Mouse (Mus musculus): ENCODE results near the gene Klhl35.

The Klhl35 gene

DNA sequence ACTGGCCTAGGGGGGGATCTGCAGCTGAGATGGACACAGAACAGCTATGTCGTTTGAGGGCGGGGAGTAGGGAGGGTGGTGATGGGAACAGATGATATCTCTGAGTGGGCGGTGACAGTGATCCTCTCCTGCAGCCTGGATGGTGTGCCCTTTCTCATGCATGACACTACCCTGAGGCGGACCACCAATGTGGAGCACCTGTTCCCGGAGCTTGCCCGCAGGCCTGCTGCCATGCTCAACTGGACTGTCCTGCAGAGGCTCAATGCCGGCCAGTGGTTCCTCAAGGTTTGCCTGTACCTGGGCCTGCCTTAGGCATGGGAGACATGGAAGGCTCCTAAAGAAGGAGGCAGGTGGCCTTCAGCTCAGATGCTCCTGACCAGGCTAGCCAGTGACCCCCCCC, 12.9 kb upstream of the Klhl35 start:
- no peak for DNase-seq (ENCODE audit: low read depth)

DNA sequence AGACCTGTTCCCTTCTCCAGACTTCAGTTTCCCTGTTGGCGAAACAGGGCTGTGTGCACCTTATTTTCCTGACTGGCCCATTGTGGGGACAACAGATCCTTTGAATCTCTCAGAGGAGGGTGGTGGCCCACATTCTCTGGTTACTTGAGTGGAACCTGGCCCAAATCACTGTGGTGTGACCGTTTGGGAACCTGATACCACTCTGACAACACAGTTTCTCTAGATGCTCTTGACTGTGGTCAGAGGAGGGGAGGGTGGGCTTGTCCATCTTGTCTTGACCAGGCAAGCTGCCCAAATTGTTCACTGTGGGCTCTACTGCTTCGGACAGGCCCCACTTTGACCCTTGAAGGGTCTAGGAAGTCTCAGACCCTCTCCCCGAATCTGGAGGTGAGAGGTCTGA, 11.8 kb upstream of the Klhl35 start:
- no peak for DNase-seq (ENCODE audit: low read depth)

DNA sequence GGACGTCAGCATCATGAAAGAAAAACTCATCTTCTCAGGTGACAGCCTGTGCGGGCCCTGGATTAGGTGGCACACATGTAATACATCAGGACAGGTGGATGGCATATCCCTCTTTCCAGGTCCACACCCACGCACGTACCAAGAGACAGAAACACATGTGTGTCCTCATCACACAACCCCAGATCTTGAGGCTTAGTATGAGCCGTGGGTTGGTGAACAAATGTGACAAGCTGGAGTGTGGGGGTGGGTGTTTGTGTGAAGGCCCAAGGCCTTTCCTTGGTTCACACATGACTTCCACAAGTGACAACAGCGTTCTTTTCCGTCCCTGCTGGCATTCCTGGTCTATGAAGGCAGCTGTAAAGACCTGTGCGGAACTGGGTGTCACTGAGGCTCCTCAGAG, 7.0 kb upstream of the Klhl35 start:
- DNase-seq (ENCODE audit: low read depth), result no peak

DNA sequence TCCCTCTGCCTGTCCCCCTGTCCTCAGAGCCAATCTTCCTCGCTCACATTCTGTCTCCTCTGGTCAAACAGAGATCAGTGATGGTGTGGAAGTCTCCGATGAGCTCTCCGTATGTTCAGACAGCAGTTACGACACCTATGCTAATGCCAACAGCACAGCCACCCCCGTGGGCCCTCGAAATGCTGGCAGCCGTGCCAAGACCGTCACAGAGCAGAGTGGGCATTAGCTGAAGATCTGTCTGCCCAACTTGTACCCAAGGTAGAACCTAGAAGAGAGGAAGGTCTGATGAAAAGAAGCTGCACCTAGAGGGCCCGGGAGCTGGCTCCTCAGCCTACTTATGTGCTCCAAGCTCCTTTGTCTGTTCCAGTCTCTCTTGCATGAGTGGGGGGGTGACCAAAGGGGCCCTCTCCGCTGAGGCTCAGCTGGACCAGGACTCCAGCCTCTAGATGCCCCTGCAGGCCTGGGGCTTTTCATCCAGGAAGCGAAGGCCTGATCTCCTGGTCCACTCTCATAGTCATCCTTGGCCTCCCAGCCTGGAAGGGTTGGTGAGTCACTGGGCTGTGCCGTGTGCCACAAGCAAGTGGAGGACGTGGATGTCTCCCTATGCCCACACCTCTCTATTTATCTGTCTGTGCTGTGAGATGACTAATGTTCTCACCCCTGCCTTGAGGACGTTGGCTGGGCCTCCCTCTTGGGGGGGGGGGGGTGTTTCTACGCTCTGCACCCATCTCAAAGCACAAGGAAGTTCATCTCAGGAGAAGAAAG, 5.7 kb upstream of the Klhl35 start:
- no peak for DNase-seq (ENCODE audit: low read depth)

DNA sequence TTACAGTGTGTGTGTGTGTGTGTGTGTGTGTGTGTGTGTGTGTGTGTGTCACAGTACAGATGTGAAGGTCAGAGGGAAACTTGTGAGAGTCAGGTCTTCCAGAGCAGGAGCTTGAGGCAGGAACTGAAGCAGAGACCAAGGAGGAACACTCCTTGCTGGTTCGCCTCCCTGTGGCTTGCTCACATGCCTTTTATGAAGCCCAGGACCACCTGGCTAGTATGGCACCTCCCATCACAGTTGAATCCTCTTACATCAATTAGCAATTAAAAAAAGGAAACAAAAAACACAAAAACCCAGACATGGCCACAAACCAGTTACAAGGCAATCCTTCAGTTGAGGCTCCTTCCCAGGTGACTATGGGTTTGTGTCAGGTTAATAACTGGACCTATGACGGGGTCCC, 2.7 kb upstream of the Klhl35 start:
- no peak for DNase-seq (ENCODE audit: low read depth)

DNA sequence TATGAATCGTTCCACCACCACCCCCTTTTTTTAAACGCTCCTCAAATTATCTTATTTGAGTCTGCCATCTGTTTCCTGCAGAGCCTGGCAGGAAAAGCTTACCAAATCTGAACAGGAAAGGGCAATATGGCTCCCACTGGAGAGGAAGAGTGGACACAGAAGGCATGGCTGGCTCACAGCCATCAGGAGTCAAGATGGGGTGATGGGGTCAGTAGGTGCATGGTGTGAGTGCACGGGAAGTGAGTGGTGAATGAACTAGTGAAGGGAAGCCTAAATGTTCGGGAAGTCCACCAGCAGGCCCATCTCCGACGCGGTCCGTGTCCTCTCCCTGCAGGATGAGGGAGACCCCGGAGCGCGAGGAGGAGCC, 2.1 kb downstream of the Klhl35 start:
- DNase-seq (ENCODE audit: low read depth), result no peak

DNA sequence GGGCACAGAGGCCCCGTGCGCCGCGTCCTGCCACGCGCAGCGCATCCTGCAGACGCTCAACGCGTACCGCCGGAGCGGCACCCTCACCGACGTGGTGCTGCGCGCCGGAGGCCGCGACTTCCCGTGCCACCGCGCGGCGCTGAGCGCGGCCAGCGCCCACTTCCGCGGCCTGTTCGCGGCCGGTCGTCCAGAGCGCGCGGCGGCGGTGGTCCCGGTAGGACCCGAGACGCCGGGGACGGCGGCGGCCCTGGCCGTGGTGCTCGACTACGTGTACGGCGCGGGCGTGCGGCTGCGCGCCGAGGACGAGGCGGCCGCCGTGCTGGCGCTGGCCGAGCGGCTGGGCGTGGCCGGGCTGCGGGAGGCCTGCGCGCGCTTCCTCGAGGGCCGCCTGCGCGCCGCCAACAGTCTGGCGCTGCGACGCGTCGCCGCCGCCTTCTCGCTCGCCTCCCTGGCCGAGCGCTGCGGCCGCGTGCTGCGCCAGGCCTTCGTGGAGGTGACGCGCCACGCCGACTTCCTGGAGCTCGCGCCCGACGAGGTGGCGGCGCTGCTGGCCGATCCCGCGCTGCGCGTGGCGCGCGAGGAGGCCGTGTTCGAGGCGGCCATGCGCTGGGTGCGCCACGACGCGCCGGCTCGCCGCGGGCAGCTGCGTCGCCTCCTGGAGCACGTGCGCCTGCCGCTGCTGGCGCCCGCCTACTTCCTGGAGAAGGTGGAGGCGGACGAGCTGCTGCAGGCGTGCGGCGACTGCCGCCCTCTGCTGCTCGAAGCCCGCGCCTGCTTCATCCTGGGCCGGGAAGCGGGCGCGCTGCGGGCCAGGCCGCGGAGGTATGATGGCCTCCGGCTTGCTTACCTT, 2.7 kb downstream of the Klhl35 start:
- DNase-seq (ENCODE audit: low read depth), result no peak

DNA sequence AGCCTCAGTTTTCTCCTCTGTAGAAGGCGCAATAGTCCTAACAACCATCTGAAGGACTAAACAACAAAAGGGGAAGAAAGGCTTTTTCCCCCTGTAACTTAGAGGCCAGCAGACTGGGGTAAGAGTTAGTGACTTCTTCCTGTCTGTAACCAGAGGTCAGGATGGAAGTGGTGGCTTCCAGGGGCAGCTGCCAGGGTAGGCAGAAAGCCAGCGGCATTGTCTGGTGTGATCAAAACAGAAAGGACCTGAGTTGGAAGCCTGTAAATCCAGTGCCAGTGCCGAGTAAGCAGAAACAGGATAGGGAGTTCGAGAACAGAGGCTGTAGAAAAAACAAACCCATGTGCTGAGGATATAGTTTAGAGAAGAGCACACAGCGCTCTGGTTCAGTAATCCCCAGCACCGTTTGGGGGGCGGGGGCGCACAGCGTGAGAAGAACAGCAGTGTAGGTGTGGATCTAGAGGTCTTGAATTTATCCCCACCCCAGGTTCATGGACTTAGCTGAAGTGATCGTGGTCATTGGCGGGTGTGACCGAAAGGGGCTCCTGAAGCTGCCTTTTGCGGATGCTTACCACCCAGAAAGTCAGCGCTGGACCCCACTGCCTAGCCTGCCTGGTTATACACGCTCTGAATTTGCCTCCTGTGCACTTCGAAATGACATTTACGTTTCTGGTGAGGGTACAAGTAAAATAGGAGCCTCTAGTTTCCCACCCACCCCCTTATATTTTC, 4.0 kb downstream of the Klhl35 start:
- DNase-seq (ENCODE audit: low read depth), result no peak

DNA sequence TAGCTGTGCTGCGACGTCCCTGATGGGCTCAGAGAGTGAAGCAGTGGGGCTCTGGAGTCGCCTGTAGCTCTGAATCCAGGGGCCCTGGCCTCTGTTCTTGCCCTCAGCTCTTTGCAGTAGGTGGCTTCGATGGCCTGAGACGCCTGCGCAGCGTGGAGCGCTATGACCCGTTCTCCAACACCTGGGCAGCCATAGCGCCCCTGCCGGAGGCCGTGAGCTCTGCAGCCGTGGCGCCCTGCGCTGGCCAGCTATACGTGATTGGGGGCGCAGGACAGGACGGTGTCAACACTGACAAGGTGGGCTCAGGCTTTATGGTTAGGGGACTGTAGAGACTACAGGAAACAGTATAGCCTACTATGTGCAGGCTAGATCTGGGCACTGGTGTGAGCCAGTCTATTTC, 5.8 kb downstream of the Klhl35 start:
- no peak for DNase-seq (ENCODE audit: low read depth)

DNA sequence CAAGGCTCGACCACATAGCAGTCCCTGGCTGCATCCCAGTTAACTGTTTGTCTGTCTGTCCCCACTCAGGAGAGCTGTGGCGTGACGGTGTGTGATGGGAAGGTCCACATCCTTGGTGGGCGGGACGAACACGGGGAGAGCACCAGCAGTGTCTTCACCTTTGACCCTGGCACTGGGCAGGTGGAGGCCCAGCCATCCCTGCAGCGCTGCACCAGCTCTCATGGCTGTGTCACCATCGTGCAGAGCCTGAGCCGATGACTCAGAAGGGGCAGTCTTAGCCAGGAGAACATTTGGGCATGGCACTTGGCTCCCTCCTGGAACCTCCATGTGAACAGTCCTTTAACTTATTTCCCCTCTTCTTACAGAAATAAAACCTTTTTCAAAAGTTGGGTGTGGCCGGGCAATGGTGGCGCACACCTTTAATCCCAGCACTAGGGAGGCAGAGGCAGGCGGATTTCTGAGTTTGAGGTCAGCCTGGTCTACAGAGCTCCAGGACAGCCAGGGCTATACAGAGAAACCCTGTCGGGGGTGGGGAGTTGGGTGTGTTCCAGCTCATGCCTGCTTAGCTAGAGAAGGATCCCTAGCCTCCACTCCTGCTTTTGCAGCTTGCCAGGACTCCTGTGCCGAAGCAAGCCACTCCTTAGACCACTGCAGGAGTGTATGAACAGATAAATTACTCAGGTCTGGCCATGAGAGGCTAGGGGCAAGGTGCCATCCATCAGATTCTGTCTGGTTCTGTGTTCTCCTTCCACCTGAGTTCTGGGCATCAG, 8.0 kb downstream of the Klhl35 start:
- no peak for DNase-seq (ENCODE audit: low read depth)

DNA sequence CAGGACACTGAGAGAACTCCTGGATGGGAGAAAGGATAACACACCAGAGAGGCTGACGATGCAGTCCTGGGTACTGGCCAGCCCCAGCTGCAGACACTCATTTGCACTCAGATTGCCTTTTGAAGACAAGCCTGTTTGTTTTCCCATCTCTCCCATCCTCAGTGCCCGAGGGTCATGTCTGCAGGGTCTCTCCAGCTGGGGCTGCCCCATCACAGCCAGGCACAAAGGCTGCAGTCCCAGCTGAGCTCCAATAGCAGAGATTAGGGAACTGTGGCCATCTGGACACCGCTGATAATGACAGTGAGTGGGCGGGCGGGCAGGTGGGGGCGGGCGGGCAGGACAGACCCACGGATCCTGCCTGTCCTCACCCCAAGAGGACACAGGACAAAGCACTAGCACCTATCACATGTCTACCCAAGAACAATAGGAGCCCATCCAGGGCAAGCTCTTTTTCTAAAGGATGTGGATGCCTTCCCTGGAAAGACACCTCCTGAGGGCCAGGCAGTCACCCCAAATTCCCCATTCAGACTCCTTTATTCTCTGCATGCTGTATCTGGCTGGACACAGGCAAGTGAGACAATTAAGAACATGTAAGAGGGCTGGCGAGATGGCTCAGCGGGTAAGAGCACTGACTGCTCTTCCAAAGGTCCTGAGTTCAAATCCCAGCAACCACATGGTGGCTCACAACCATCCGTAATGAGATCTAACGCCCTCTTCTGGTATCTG, 9.2 kb downstream of the Klhl35 start:
- no peak for DNase-seq (ENCODE audit: low read depth)

DNA sequence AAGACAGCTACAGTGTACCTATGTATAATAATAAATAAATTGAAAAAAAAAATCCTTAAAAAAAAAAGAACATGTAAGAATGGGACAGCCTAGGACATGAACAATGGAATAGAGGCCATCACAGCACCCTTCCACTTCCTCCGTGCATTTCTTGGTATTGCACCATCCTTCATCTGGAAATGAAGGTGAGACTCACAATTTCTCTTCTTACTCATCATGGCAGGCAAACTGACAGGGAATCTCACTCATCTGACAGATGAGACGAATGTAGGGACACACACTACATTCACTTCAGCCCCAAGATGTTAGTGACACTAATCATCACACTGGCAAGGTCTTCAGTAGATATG, 9.7 kb downstream of the Klhl35 start:
- DNase-seq (ENCODE audit: low read depth), result no peak

DNA sequence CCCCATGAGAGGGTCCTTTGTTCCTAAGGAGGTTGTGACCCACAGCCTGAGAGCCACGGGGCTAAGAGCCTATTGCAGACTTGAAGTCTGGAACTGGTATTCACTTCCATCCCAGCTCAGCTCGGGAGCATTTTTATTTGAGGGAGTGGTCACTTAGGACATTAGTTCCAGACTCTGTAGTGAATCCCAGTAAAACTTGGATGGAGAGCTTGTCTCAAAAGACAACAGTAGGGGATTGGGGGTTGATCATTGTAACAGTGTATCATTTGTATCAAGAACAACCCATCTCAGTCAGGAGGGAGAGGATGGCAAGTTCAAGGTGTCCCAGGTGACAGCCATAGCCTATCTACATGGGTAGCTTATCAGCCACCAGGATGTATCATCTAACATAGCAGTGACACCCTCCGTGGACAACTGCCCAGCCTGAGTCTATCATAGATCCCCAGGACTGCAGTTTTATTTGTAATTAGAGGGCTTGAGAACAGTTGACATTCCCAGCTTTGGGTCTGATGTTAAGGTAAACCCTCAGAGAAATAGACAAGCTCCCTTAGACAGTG, 10.8 kb downstream of the Klhl35 start:
- no peak for DNase-seq (ENCODE audit: low read depth)

DNA sequence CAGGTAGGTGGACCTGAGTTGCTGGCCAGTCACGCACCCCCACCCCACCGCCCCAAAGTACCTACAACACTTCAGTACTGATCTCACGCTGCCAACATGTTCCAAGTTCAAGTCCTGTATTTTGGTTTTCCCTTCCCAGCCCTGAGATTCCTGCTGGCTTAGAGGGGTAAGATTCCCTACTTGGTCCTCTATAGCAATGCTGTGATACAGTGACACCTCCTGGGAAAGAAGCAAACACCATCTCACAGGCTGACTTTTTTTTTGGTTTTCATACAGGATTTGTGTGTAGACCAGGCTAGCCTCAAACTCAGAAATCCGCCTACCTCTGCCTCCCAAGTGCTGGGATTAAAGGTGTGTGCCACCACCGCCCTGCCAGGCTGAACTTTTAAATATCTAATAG, 11.4 kb downstream of the Klhl35 start:
- DNase-seq (ENCODE audit: low read depth), result no peak

DNA sequence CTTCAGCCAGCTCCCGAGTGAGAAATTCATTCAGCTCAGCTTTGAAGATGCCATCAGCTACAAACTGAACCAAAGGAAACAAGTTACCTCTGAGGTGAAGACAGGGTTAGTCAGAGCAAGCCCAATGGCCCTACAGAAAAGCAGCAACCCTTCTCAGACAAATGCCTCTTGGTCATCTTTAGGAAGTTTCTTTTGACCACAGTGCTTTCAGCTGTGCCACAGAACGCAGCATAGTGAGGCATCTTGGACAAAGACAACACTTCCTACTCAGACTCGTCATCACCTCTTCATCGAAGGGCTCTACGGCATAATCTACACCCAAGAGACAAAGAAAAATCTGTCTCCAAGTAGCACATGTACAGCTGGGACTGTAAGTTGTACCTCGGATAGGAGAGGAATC, 16.8 kb downstream of the Klhl35 start:
- DNase-seq (ENCODE audit: low read depth), result no peak

DNA sequence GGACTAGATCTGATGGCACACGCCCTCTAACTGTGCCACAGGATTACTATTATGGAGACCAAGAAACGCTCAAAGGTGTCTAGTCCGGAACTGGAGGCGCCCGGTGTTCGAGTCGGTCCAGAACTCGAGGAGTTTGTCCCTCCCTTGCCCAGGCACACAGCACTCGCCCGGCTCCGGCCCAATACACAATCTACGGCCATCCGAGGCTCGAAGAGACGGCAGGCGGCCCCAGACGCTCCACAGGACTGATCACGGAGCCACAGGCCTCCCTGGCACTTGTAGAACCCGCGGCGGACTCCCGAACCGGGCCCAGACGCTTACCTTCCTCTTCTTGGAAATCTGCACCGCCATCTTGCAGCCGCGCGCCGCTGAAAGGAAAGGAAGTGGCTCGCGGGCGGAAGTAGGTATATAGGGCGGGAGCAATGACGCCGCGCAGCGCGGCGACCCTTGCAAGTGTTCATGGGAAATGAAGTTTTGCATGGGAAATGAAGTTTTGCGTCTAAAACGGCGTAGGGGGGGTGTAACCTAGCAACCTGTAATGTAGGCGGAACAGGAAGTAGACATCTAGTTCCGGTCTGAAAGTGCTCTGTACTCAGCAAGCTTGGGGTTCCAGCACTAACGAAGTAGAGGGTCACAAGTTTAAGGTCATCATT, 17.6 kb downstream of the Klhl35 start, which contains the start of gene Rps3:
Rps3 (minus strand) TSS at position 468 of the 653 bp plus-strand sequence.
- peak; percentile 95 for DNase-seq (ENCODE audit: low read depth)

DNA sequence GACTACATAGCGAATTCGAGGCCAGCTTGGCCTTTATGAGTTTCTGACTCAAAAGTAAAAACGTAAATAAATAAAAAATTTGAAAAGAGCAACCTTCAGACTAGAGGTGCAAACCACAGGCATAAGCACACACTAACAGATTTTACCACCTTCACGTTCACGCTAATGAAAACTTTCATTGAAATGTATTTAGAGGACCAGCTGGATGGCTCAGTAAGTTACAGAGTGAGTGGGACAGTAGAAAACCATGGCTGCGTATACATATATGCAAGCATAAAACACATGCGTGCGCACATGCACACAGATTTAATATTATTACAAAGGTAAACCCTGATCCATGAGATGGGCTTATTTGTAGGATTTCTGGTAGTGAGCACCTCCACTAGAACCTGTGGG, 18.1 kb downstream of the Klhl35 start:
- DNase-seq (ENCODE audit: low read depth), result no peak

DNA sequence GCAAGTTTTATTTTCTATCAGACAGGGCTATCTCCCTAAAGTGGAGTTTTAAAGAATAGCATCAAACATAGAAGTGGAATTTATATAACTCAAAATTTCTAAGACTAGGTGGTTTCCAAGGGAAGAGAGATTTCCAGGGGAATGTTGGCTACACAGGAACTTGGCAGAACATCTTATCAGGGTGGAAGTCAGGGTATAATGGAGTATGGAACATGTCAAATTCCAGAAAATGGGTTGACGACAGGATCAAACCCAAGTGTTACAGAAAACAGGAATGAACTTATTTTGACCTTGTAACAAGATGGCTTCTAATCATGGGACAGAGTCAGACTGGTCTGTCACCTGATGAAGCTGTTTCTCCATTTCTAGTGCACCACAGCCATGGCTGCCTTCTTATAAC, 18.9 kb downstream of the Klhl35 start:
- DNase-seq (ENCODE audit: low read depth), result no peak

DNA sequence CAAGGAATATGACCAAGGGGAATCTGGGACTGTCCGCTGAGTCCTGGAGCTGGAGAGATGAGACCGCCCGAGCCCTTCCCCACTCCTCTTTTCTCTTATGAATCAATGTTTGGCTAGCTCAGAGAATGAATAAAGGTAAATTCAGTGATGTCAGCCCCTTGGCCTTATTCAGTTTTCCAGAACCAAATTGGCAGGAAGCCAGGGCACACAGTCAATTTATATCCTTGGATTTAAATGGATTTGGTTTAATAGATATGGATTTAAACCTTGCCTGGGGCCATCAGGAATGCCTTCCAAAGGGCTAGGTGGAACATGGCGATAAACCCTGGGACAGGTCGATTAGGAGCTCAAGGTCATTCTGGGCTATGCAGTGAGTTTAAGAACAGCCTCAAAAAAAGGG, 23.9 kb downstream of the Klhl35 start:
- DNase-seq (ENCODE audit: low read depth), result no peak

DNA sequence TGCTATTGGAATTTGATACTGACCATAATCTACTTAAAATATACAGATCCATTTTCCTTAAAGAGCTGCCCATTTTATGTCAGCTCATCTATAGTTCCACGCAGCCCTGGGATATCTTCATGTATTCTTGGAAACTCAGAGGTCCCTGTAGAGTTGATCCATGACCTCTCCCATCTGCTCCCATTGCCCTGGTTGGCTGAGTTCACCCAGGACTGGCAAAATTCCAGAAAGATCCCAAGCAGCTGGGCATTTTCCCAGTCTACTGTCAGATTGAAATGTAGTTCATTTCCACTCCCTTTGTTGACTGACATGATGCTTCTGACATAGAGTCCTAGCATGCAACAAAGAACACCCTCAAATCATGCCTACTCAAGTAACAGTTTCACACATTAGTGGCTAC, 33.3 kb downstream of the Klhl35 start:
- DNase-seq (ENCODE audit: low read depth), result no peak

DNA sequence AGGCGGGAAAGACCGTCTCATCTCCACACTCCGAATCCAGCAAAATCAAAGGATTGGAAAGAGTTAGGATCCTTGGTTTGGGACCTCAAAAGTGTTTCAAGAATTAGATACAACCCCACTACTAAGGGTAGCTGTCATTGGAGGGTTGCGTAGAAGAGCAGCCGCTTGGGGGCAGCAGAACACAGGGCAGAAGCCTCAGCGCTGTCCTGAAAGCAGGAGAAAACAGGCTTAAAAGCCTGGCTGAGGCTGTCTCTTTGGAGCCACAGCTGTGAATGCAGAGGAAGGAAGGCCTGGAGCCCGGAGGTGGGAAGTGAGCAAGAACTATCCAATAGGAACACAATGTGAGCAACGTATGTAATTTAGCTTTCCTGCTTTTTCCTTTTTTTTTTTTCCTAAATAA, 34.4 kb downstream of the Klhl35 start:
- DNase-seq (ENCODE audit: low read depth), result peak; percentile 50
